Mouse (Mus musculus) kidney, adult 2 months (tissue): Measurements from ENCODE around the gene 9530077C05Rik. TPM values are rescaled to one million over a fixed set of nuclear protein-coding genes. Genes with fewer than 3 reads are reported as not detected.

Experiments used
- DNase-seq: peaks from one replicate; pipeline ENCODE4 v3.0.0; 2021
- H3K27ac ChIP-seq: fragments of 200-500 bp; 2 replicates; pipeline ENCODE4 v1.5.1; 2012; ENCODE audit warnings: low read depth, low read length, control low read depth, inconsistent platforms; ENCODE audit not compliant: insufficient read depth
- H3K27me3 ChIP-seq: fragments of 200-500 bp; replicated peaks from 2 replicates; pipeline ENCODE4 v1.6.1; 2012; ENCODE audit warnings: mild to moderate bottlenecking, moderate library complexity, low read length, inconsistent platforms; ENCODE audit not compliant: control insufficient read depth, insufficient read depth
- H3K36me3 ChIP-seq: fragments of 200-500 bp; 2 replicates; pipeline ENCODE4 v1.6.1; 2012; ENCODE audit warnings: mild to moderate bottlenecking, moderate library complexity, low read length, inconsistent platforms; ENCODE audit not compliant: control insufficient read depth, insufficient read depth
- H3K4me1 ChIP-seq: fragments of 200-500 bp; 2 replicates; pipeline ENCODE4 v1.6.1; 2011; ENCODE audit warnings: low read length; ENCODE audit not compliant: control insufficient read depth, insufficient read depth
- H3K4me3 ChIP-seq: fragments of 200-500 bp; 2 replicates; pipeline ENCODE4 v1.5.1; 2011; ENCODE audit warnings: mild to moderate bottlenecking, low read depth, low read length, control low read depth; ENCODE audit not compliant: insufficient read depth
- CTCF ChIP-seq: fragments of 200-500 bp; conservative IDR thresholded peaks from 2 replicates; pipeline ENCODE4 v1.5.1; 2011; ENCODE audit warnings: low read depth, mild to moderate bottlenecking, control low read depth, low read length, moderate library complexity, mixed read lengths; ENCODE audit not compliant: insufficient read depth, insufficient read length
- POLR2A ChIP-seq: fragments of 200-500 bp; IDR thresholded peaks from one replicate; pipeline ENCODE4 v1.6.1; 2011; ENCODE audit warnings: low read depth, low read length, control low read depth
- WGBS: fragments of 180-500 bp; shearing (Covaris S2); methylation state at CpG from one replicate; pipeline ENCODE4 v1.1.7; 2018; 5-methylcytosine and 5-hydroxymethylcytosine counted together
- polyA plus RNA-seq: library from polyadenylated mRNA; depleted of rRNA; stranded (reverse); fragments of >200 nt; gene quantifications from 2 replicates; pipeline ENCODE4 v1.2.3, GENCODE M21; 2012

The 9530077C05Rik gene
- polyA plus RNA-seq, 1 experiment, result 1.0 TPM

- no peak for DNase-seq
- TF ChIP-seq POLR2A (no peak), CTCF (no peak)
- no peak overlapping the region for H3K27ac ChIP-seq
- no peak overlapping the region for H3K4me3 ChIP-seq
- no peaks in the 10 kb centered on the region for H3K36me3 ChIP-seq
- 73% methylated on average over 4 of the region's 4 CpGs for whole genome bisulfite sequencing
- no peaks in the 10 kb centered on the region for H3K4me1 ChIP-seq
- H3K27me3 ChIP-seq, result no peaks in the 10 kb centered on the region
These were observed 16.8 kb downstream of the 9530077C05Rik start for GRCm38 (mm10) chr9:22428028-22428665.

DNA sequence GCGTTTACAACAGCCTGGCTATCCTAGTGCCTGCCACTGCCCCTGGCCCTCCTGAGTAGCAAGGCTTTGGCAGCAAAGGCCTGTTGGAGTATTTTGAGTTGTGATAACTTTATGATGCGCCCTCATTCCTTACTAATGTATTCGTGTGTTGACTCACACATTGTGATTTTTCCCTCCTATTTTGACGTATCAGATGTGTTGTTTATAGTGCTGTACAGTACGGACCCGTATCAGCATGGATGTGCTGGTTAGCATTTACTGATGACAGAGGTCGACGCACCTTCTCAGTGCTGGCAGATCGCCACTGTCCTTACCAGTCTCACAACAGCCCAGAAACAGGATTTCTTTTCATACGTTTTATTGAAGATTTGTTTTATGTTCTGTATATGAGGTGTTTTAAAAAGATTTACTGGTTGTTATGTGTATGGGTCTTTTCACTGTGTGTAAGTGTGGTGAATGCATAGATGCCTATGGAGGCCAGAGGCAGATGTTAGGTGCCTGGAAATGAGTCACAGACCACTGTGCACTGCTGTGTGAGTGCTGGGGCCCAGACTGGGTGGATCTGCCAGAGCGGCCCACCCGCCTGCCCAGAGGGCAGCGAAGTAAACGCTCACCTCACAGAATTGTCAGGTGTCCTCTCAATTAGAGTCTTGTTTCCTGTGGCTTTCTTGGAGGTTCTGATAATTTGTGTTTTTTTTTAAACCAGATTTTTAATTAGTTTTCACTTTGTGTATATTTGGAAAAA is 17.5 kb downstream of the 9530077C05Rik start:
- TF ChIP-seq POLR2A, result no peak
- TF ChIP-seq CTCF, result no peak
- no peaks in the 10 kb centered on the region for H3K27me3 ChIP-seq
- DNase-seq, result no peak
- no peak overlapping the region for H3K4me3 ChIP-seq
- 88% methylated on average over 14 of the region's 14 CpGs for WGBS
- H3K36me3 ChIP-seq, result no peaks in the 10 kb centered on the region
- H3K27ac ChIP-seq, result no peak overlapping the region
- no peaks in the 10 kb centered on the region for H3K4me1 ChIP-seq

DNA sequence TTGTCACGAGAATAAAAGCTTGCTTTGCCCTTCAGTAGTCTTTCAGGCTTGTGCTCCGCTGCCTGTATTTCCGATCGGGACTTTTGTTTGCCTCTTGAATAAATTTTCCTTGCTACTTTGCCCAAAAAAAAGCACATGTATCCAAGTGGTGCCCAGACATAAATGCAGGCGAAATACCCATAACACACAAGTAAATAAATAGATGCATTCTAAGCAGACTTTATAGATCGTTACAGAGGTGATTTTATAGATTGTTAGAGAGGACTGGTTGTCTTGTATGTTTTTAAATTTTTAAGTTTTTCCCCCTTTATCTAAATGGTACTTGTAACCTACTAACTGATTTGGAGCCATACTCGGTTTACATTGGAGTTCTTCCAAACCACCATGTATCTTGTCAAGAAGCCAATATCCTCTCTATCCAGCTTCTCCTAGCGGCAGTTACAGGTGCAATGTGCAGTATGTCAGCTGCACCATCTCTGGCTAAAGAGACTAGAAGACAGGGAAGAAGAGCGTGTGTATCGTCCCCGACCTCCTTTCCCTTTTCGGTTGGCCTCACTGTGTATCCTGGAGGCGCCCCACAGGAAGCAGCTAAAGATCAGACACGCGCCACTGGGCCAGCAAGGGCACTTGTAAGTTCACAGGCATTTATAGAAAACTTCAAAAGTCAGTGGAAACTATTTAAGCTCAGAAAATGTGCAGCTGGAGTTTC is 18.4 kb downstream of the 9530077C05Rik start:
- 25% methylated on average over 15 of the region's 15 CpGs for WGBS
- Histone ChIP-seq H3K36me3 (no peaks in the 10 kb centered on the region), H3K4me1 (no peaks in the 10 kb centered on the region), H3K27ac (no peak overlapping the region), H3K4me3 (no peak overlapping the region), H3K27me3 (no peaks in the 10 kb centered on the region)
- peak; percentile 47 for DNase-seq
- TF ChIP-seq CTCF, result no peak; the same call in 1 of the 2 replicates

DNA sequence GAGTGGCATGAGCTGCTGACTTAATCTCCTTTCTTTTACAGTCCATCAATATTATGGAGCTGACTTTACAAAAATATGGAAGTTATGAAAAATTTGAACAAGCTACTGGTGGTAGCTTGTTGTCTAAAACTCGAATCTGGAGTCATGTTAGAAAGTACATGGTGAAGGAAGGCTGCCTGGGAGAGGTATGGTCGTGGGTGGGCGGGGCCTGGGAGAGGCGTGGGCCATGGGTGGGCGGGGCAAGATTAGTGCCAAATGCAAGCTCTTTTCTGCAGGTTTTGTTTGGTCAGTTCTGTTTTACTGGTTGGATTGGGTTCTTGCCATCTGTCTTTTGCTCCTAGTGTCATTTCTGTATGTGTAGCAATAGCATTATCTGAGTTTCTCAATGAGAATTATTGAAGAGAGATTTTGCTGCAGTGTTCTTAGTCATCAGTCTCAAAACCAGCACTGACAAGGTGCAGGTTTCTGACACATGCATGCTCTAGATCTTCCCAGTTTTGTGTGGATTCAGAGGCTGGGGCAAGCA is 19.1 kb downstream of the 9530077C05Rik start:
- no peak overlapping the region for H3K27ac ChIP-seq
- TF ChIP-seq CTCF, result no peak
- no peaks in the 10 kb centered on the region for H3K27me3 ChIP-seq
- no peaks in the 10 kb centered on the region for H3K36me3 ChIP-seq
- DNase-seq, result no peak
- no peak overlapping the region for H3K4me3 ChIP-seq
- WGBS, result 20% methylated on average over 5 of the region's 5 CpGs
- no peaks in the 10 kb centered on the region for H3K4me1 ChIP-seq

DNA sequence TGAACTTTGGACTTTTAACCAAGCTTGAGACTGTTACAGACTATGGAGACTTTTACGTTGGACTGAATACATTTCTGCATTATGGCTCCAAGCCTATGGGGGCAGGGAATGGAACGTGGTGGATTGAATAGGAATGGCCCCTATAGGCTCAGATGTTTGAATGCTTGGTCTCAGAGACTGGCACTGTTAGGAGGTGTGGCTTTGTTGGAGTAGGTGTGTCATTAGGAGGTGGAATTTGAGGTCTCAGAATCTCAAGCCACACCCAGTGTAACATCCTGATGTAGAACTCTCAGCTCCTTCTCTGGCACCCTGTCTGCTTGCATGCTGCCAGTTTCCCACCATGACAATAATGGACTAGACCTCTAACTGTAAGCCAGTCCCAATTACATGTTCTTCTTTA is 21.9 kb downstream of the 9530077C05Rik start:
- DNase-seq, result no peak
- 74% methylated on average over 2 of the region's 2 CpGs for WGBS
- Histone ChIP-seq H3K4me1 (no peaks in the 10 kb centered on the region), H3K27me3 (no peaks in the 10 kb centered on the region), H3K27ac (no peak overlapping the region), H3K36me3 (no peaks in the 10 kb centered on the region), H3K4me3 (no peak overlapping the region)
- TF ChIP-seq POLR2A (no peak), CTCF (no peak)

GRCm38 (mm10) chr9:22434101-22434500 is 22.8 kb downstream of the 9530077C05Rik start:
- H3K4me3 ChIP-seq, result no peak overlapping the region
- no peaks in the 10 kb centered on the region for H3K4me1 ChIP-seq
- WGBS, result 93% methylated on average over 2 of the region's 2 CpGs
- H3K36me3 ChIP-seq, result no peaks in the 10 kb centered on the region
- DNase-seq, result no peak
- TF ChIP-seq CTCF, result no peak
- no peak overlapping the region for H3K27ac ChIP-seq
- no peaks in the 10 kb centered on the region for H3K27me3 ChIP-seq

DNA sequence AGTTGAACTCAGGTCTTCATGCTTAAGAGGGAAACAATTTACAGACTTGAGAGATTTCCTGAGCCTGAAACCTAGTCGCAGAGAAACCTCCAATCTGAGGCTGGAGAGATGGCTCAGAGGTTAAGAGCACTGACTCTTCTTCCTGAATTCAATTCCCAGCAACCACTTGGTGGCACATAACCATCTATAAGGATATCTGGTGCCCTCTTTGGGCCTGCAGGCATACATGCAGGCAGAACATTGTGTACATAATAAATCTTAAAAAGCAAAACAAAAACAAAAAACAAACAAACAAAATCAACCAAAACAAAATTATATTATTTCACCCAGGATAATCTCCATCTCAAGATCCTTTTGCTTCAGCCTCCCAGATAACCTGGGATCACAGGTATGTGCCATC is 27.5 kb downstream of the 9530077C05Rik start:
- H3K36me3 ChIP-seq, result no peaks in the 10 kb centered on the region
- WGBS, result 69% methylated on average over 1 of the region's 1 CpGs

More for the DNA sequence above, 27.5 kb downstream of the 9530077C05Rik start:
- no peak for TF ChIP-seq CTCF
- TF ChIP-seq POLR2A, result no peak
- H3K4me1 ChIP-seq, result no peaks in the 10 kb centered on the region
- no peak overlapping the region for H3K27ac ChIP-seq
- DNase-seq, result no peak
- H3K4me3 ChIP-seq, result no peak overlapping the region
- H3K27me3 ChIP-seq, result no peaks in the 10 kb centered on the region
